Mouse (Mus musculus) hindbrain, embryonic 10.5 days (tissue): ENCODE measurements at regions not wholly inside any gene's neighbourhood (a gene's known extent, or its start where the extent isn't known, plus 50 kb on each side); places are given as distances from the start of the nearest gene placed in this dataset.
A peak's percentile ranks its signal among the peaks of the same experiment; 100 is the strongest.
"Not testable (repeated sequence)": the region's sequence is repeated elsewhere in the genome, so short reads cannot be mapped to it uniquely, and the experiment has no call there.

Experiments used
- DNase-seq: peaks from one replicate; pipeline ENCODE4 v3.0.0-alpha.2; 2017; ENCODE audit warnings: low spot score
- H3K27ac ChIP-seq: fragments of 300-500 bp; sonication (generic); 2 replicates; pipeline ENCODE4 v1.5.1; 2016; ENCODE audit warnings: mild to moderate bottlenecking, moderate library complexity
- H3K27me3 ChIP-seq: fragments of 300-500 bp; sonication (generic); 2 replicates; pipeline ENCODE4 v1.6.1; 2016; ENCODE audit warnings: mild to moderate bottlenecking; ENCODE audit not compliant: poor library complexity, insufficient read depth, severe bottlenecking
- H3K36me3 ChIP-seq: fragments of 300-500 bp; sonication (generic); 2 replicates; pipeline ENCODE4 v1.6.1; 2016; ENCODE audit warnings: mild to moderate bottlenecking, moderate library complexity
- H3K4me1 ChIP-seq: fragments of 300-500 bp; sonication (generic); replicated peaks from 2 replicates; pipeline ENCODE4 v1.6.1; 2016; ENCODE audit warnings: mild to moderate bottlenecking
- H3K4me3 ChIP-seq: fragments of 300-500 bp; sonication (generic); 2 replicates; pipeline ENCODE4 v1.5.1; 2016; ENCODE audit warnings: mild to moderate bottlenecking, moderate library complexity
- H3K9me3 ChIP-seq: fragments of 300-500 bp; sonication (generic); 2 replicates; pipeline ENCODE4 v1.6.1; 2016; ENCODE audit warnings: mild to moderate bottlenecking, moderate library complexity
- WGBS: fragments of 180-500 bp; shearing (Covaris S2); methylation state at CpG from one replicate; pipeline ENCODE4 v1.1.7; 2016; 5-methylcytosine and 5-hydroxymethylcytosine counted together

GRCm38 (mm10) chr16:79406216-79406615 lies 315.3 kb upstream of the Tmprss15 start:
- 45% methylated on average over 2 of the region's 2 CpGs for WGBS

GRCm38 (mm10) chr16:79404064-79404463 lies 313.2 kb upstream of the Tmprss15 start:
- DNase-seq: no peak
- Histone ChIP-seq H3K4me1 (no peaks in the 10 kb centered on the region), H3K4me3 (no peak overlapping the region), H3K36me3 (no peaks in the 10 kb centered on the region), H3K9me3 (no peaks in the 10 kb centered on the region), H3K27ac (no peak overlapping the region), H3K27me3 (no peaks in the 10 kb centered on the region)
- WGBS: 85% methylated on average over 1 of the region's 1 CpGs

More at GRCm38 (mm10) chr16:79406216-79406615, 315.3 kb upstream of the Tmprss15 start:
- Histone ChIP-seq H3K27me3 (no peaks in the 10 kb centered on the region), H3K4me1 (no peaks in the 10 kb centered on the region), H3K9me3 (no peaks in the 10 kb centered on the region), H3K36me3 (no peaks in the 10 kb centered on the region), H3K4me3 (no peak overlapping the region), H3K27ac (no peak overlapping the region)
- DNase-seq: no peak

GRCm38 (mm10) chr16:79400100-79400499 lies 309.2 kb upstream of the Tmprss15 start:
- Histone ChIP-seq H3K4me1 (no peaks in the 10 kb centered on the region), H3K27me3 (no peaks in the 10 kb centered on the region), H3K9me3 (no peaks in the 10 kb centered on the region), H3K4me3 (no peak overlapping the region), H3K36me3 (no peaks in the 10 kb centered on the region), H3K27ac (no peak overlapping the region)
- WGBS: 91% methylated on average over 3 of the region's 3 CpGs
- no peak for DNase-seq

GRCm38 (mm10) chr16:79398476-79398875 lies 307.6 kb upstream of the Tmprss15 start:
- H3K27me3 ChIP-seq: no peaks in the 10 kb centered on the region
- no peak overlapping the region for H3K27ac ChIP-seq
- 81% methylated on average over 2 of the region's 2 CpGs for WGBS
- H3K4me1 ChIP-seq: 0 out of 2 replicates have a peak, but pooled peaks cover 6% of the 10 kb centered on the region
- H3K4me3 ChIP-seq: no peak overlapping the region
- H3K36me3 ChIP-seq: no peaks in the 10 kb centered on the region
- no peak for DNase-seq
- H3K9me3 ChIP-seq: no peaks in the 10 kb centered on the region

DNA sequence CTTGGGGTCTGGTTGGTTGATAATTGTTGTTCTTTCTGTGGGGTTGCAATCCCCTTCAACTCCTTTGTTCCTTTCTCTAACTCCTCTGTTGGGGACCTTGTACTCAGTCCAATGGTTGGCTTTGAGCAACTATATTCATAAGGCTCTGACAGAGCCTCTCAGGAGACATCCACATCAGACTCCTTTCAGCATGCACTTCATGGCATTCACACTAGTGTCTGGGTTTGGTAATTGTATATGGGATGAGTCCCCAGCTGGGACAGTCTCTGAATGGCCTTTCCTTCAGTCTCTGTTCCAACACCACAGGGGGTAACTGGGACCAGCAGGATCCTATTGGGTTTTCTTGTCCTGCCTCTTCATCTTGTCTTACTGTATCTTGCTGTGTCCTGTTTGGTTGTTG lies 303.5 kb upstream of the Tmprss15 start:
- Histone ChIP-seq H3K36me3 (no peaks in the 10 kb centered on the region), H3K27ac (no peak overlapping the region), H3K4me3 (no peak overlapping the region), H3K27me3 (no peaks in the 10 kb centered on the region), H3K4me1 (0 out of 2 replicates have a peak, but pooled peaks cover 6% of the 10 kb centered on the region), H3K9me3 (no peaks in the 10 kb centered on the region)
- DNase-seq: peak; percentile 7

GRCm38 (mm10) chr16:79386421-79386820 lies 295.5 kb upstream of the Tmprss15 start:
- Histone ChIP-seq H3K4me1 (no peaks in the 10 kb centered on the region), H3K9me3 (no peaks in the 10 kb centered on the region), H3K27ac (no peak overlapping the region), H3K36me3 (no peaks in the 10 kb centered on the region), H3K4me3 (no peak overlapping the region), H3K27me3 (no peaks in the 10 kb centered on the region)
- 68% methylated on average over 3 of the region's 3 CpGs for WGBS
- DNase-seq: no peak

GRCm38 (mm10) chr16:79350127-79350526 lies 259.2 kb upstream of the Tmprss15 start:
- no peak for DNase-seq

GRCm38 (mm10) chr16:79342453-79342852 lies 251.6 kb upstream of the Tmprss15 start:
- Histone ChIP-seq H3K27me3 (no peaks in the 10 kb centered on the region), H3K4me3 (no peak overlapping the region), H3K4me1 (no peaks in the 10 kb centered on the region), H3K27ac (no peak overlapping the region), H3K9me3 (no peaks in the 10 kb centered on the region), H3K36me3 (no peaks in the 10 kb centered on the region)
- 79% methylated on average over 3 of the region's 3 CpGs for WGBS
- DNase-seq: no peak

More at GRCm38 (mm10) chr16:79350127-79350526, 259.2 kb upstream of the Tmprss15 start:
- no peak overlapping the region for H3K4me3 ChIP-seq
- no peaks in the 10 kb centered on the region for H3K36me3 ChIP-seq
- no peaks in the 10 kb centered on the region for H3K4me1 ChIP-seq
- no peaks in the 10 kb centered on the region for H3K27me3 ChIP-seq
- no peaks in the 10 kb centered on the region for H3K9me3 ChIP-seq
- H3K27ac ChIP-seq: no peak overlapping the region

DNA sequence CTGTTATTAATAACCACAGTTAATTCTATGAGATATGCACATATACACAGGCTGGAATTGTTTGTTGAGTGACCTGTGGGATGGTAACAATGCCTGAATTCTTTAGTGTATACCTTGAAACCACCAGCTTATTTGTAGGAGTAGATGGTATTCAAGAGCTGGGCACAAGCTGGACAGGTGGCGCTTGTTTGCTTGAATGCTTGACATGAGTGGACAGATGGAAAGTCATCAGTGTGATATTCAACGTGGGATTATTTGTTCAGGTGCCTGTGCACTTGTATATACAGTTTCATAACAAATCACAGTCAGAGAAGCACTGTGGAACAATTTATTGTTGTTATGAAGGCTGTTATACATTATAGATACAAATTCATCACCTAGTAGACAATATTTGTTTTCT lies 245.5 kb upstream of the Tmprss15 start:
- no peak for DNase-seq
- no peak overlapping the region for H3K4me3 ChIP-seq
- no peaks in the 10 kb centered on the region for H3K27me3 ChIP-seq
- H3K36me3 ChIP-seq: no peaks in the 10 kb centered on the region
- H3K27ac ChIP-seq: no peak overlapping the region
- WGBS: 70% methylated on average over 2 of the region's 2 CpGs
- no peaks in the 10 kb centered on the region for H3K9me3 ChIP-seq
- H3K4me1 ChIP-seq: no peaks in the 10 kb centered on the region

- Histone ChIP-seq H3K9me3 (no peaks in the 10 kb centered on the region), H3K4me1 (no peaks in the 10 kb centered on the region), H3K36me3 (no peaks in the 10 kb centered on the region), H3K4me3 (no peak overlapping the region), H3K27me3 (no peaks in the 10 kb centered on the region), H3K27ac (no peak overlapping the region)
- no peak for DNase-seq
Measured at GRCm38 (mm10) chr16:79336016-79336415, 245.1 kb upstream of the Tmprss15 start.

GRCm38 (mm10) chr16:79313301-79313700 lies 222.4 kb upstream of the Tmprss15 start:
- WGBS: 91% methylated on average over 3 of the region's 3 CpGs
- DNase-seq: no peak
- Histone ChIP-seq H3K4me1 (no peaks in the 10 kb centered on the region), H3K27ac (no peak overlapping the region), H3K9me3 (no peaks in the 10 kb centered on the region), H3K4me3 (no peak overlapping the region), H3K36me3 (no peaks in the 10 kb centered on the region), H3K27me3 (no peaks in the 10 kb centered on the region)

GRCm38 (mm10) chr16:79312702-79313101 lies 221.8 kb upstream of the Tmprss15 start:
- no peak for DNase-seq
- 79% methylated on average over 2 of the region's 2 CpGs for WGBS
- no peaks in the 10 kb centered on the region for H3K9me3 ChIP-seq

DNA sequence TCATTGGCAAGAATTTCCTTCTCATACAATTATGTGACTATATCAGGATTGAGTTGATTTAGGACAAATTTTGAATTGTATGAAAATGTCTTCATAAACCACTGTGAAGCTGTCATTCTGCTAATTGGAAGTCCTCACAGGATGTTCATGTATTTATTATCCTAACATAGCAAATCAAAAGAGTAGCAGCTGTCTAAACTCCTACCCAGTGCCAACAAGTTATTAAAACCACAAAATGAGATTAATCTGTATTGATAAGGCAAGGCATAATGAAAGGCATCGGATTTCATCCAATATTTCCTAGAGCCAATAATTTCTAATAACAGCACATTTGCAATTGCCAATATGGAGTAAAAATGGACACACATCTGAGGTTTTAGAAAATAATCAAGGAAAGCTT lies 217.6 kb upstream of the Tmprss15 start:
- Histone ChIP-seq H3K36me3 (no peaks in the 10 kb centered on the region), H3K9me3 (no peaks in the 10 kb centered on the region), H3K4me1 (no peaks in the 10 kb centered on the region), H3K27ac (no peak overlapping the region), H3K27me3 (no peaks in the 10 kb centered on the region), H3K4me3 (no peak overlapping the region)
- no peak for DNase-seq
- 85% methylated on average over 1 of the region's 1 CpGs for WGBS

More at GRCm38 (mm10) chr16:79312702-79313101, 221.8 kb upstream of the Tmprss15 start:
- no peaks in the 10 kb centered on the region for H3K27me3 ChIP-seq
- H3K4me3 ChIP-seq: no peak overlapping the region
- no peak overlapping the region for H3K27ac ChIP-seq
- H3K4me1 ChIP-seq: no peaks in the 10 kb centered on the region
- no peaks in the 10 kb centered on the region for H3K36me3 ChIP-seq

GRCm38 (mm10) chr16:79296621-79297020 lies 205.7 kb upstream of the Tmprss15 start:
- not testable (repeated sequence) for H3K27ac ChIP-seq, H3K4me1 ChIP-seq, H3K4me3 ChIP-seq, H3K27me3 ChIP-seq, H3K36me3 ChIP-seq, DNase-seq, H3K9me3 ChIP-seq
